Mouse (Mus musculus): ENCODE measurements at regions not wholly inside any gene's neighbourhood (a gene's known extent, or its start where the extent isn't known, plus 50 kb on each side); places are given as distances from the start of the nearest gene placed in this dataset.

- no peak for DNase-seq (ENCODE audit: low spot score)
- no peak overlapping the region for H3K4me2 ChIP-seq (ENCODE audit: low read depth, severe bottlenecking)
- 97% methylated on average over 1 of the region's 1 CpGs for WGBS
- no peak overlapping the region for H3K9ac ChIP-seq (ENCODE audit: low read length)
- H3K4me1 ChIP-seq (ENCODE audit: control insufficient read depth, insufficient read depth, low read length), result no peaks in the 10 kb centered on the region
- no peaks in the 10 kb centered on the region for H3K36me3 ChIP-seq (ENCODE audit: control insufficient read depth, insufficient read depth, low read length)
- no peaks in the 10 kb centered on the region for H3K9me3 ChIP-seq (ENCODE audit: control insufficient read depth, low read length)
- H3K4me3 ChIP-seq (ENCODE audit: low read depth, low read length), result no peak overlapping the region
- H3K27ac ChIP-seq (replicated peaks; ENCODE audit: low read depth, low read length), result no peak overlapping the region
- H3K27me3 ChIP-seq (ENCODE audit: control insufficient read depth, insufficient read depth, low read length), result no peaks in the 10 kb centered on the region
- ATAC-seq (ENCODE audit: insufficient number of reproducible peaks, low FRiP score, low TSS enrichment, low read depth), result no peak
Observed at GRCm38 (mm10) chr3:136531604-136532003, 138.3 kb upstream of the Ppp3ca start.

- DNase-seq (ENCODE audit: low spot score) (no peak), ATAC-seq (ENCODE audit: insufficient number of reproducible peaks, low FRiP score, low TSS enrichment, low read depth) (no peak)
- no peak overlapping the region for H3K4me3 ChIP-seq (ENCODE audit: low read depth, low read length)
- H3K27ac ChIP-seq (replicated peaks; ENCODE audit: low read depth, low read length), result no peak overlapping the region
- no peaks in the 10 kb centered on the region for H3K4me1 ChIP-seq (ENCODE audit: control insufficient read depth, insufficient read depth, low read length)
- no peak overlapping the region for H3K9ac ChIP-seq (ENCODE audit: low read length)
- H3K9me3 ChIP-seq (ENCODE audit: control insufficient read depth, low read length), result no peaks in the 10 kb centered on the region
- H3K27me3 ChIP-seq (ENCODE audit: control insufficient read depth, insufficient read depth, low read length), result no peaks in the 10 kb centered on the region
- no peaks in the 10 kb centered on the region for H3K36me3 ChIP-seq (ENCODE audit: control insufficient read depth, insufficient read depth, low read length)
- H3K4me2 ChIP-seq (ENCODE audit: low read depth, severe bottlenecking), result no peak overlapping the region
- 90% methylated on average over 2 of the region's 2 CpGs for WGBS
Observed at GRCm38 (mm10) chr3:136508575-136508974, 161.3 kb upstream of the Ppp3ca start.

GRCm38 (mm10) chr3:136507070-136507469, 162.9 kb upstream of the Ppp3ca start:
- DNase-seq (ENCODE audit: low spot score), result no peak
- Histone ChIP-seq H3K27ac (replicated peaks; ENCODE audit: low read depth, low read length) (no peak overlapping the region), H3K4me2 (ENCODE audit: low read depth, severe bottlenecking) (no peak overlapping the region), H3K36me3 (ENCODE audit: control insufficient read depth, insufficient read depth, low read length) (no peaks in the 10 kb centered on the region), H3K9me3 (ENCODE audit: control insufficient read depth, low read length) (no peaks in the 10 kb centered on the region), H3K9ac (ENCODE audit: low read length) (no peak overlapping the region), H3K4me1 (ENCODE audit: control insufficient read depth, insufficient read depth, low read length) (no peaks in the 10 kb centered on the region), H3K4me3 (ENCODE audit: low read depth, low read length) (no peak overlapping the region), H3K27me3 (ENCODE audit: control insufficient read depth, insufficient read depth, low read length) (no peaks in the 10 kb centered on the region)
- no peak for ATAC-seq (ENCODE audit: insufficient number of reproducible peaks, low FRiP score, low TSS enrichment, low read depth)
- 67% methylated on average over 7 of the region's 7 CpGs for WGBS

GRCm38 (mm10) chr3:136494831-136495230, 169.0 kb upstream of the Bank1 start:
- no peak overlapping the region for H3K4me2 ChIP-seq (ENCODE audit: low read depth, severe bottlenecking)
- H3K36me3 ChIP-seq (ENCODE audit: control insufficient read depth, insufficient read depth, low read length), result no peaks in the 10 kb centered on the region
- H3K4me3 ChIP-seq (ENCODE audit: low read depth, low read length), result no peak overlapping the region
- H3K9ac ChIP-seq (ENCODE audit: low read length), result no peak overlapping the region
- ATAC-seq (ENCODE audit: insufficient number of reproducible peaks, low FRiP score, low TSS enrichment, low read depth) (no peak), DNase-seq (ENCODE audit: low spot score) (no peak)
- H3K27ac ChIP-seq (replicated peaks; ENCODE audit: low read depth, low read length), result no peak overlapping the region
- H3K9me3 ChIP-seq (ENCODE audit: control insufficient read depth, low read length), result no peaks in the 10 kb centered on the region
- H3K27me3 ChIP-seq (ENCODE audit: control insufficient read depth, insufficient read depth, low read length), result no peaks in the 10 kb centered on the region
- no peaks in the 10 kb centered on the region for H3K4me1 ChIP-seq (ENCODE audit: control insufficient read depth, insufficient read depth, low read length)

GRCm38 (mm10) chr3:136491683-136492082, 165.8 kb upstream of the Bank1 start:
- 85% methylated on average over 2 of the region's 2 CpGs for WGBS
- DNase-seq (ENCODE audit: low spot score) (no peak), ATAC-seq (ENCODE audit: insufficient number of reproducible peaks, low FRiP score, low TSS enrichment, low read depth) (no peak)
- H3K36me3 ChIP-seq (ENCODE audit: control insufficient read depth, insufficient read depth, low read length), result no peaks in the 10 kb centered on the region
- H3K27ac ChIP-seq (replicated peaks; ENCODE audit: low read depth, low read length), result no peak overlapping the region
- H3K4me1 ChIP-seq (ENCODE audit: control insufficient read depth, insufficient read depth, low read length), result no peaks in the 10 kb centered on the region
- no peak overlapping the region for H3K4me2 ChIP-seq (ENCODE audit: low read depth, severe bottlenecking)
- no peak overlapping the region for H3K4me3 ChIP-seq (ENCODE audit: low read depth, low read length)
- no peaks in the 10 kb centered on the region for H3K9me3 ChIP-seq (ENCODE audit: control insufficient read depth, low read length)
- H3K27me3 ChIP-seq (ENCODE audit: control insufficient read depth, insufficient read depth, low read length), result no peaks in the 10 kb centered on the region
- no peak overlapping the region for H3K9ac ChIP-seq (ENCODE audit: low read length)

GRCm38 (mm10) chr3:136471693-136472092, 145.8 kb upstream of the Bank1 start:
- Histone ChIP-seq H3K4me2 (ENCODE audit: low read depth, severe bottlenecking) (no peak overlapping the region), H3K9me3 (ENCODE audit: control insufficient read depth, low read length) (no peaks in the 10 kb centered on the region), H3K4me1 (ENCODE audit: control insufficient read depth, insufficient read depth, low read length) (no peaks in the 10 kb centered on the region), H3K27ac (replicated peaks; ENCODE audit: low read depth, low read length) (no peak overlapping the region), H3K9ac (ENCODE audit: low read length) (no peak overlapping the region), H3K27me3 (ENCODE audit: control insufficient read depth, insufficient read depth, low read length) (no peaks in the 10 kb centered on the region), H3K4me3 (ENCODE audit: low read depth, low read length) (no peak overlapping the region), H3K36me3 (ENCODE audit: control insufficient read depth, insufficient read depth, low read length) (no peaks in the 10 kb centered on the region)
- DNase-seq (ENCODE audit: low spot score) (no peak), ATAC-seq (ENCODE audit: insufficient number of reproducible peaks, low FRiP score, low TSS enrichment, low read depth) (no peak)
- 90% methylated on average over 3 of the region's 3 CpGs for WGBS

GRCm38 (mm10) chr3:136462747-136463146, 136.9 kb upstream of the Bank1 start:
- H3K4me2 ChIP-seq (ENCODE audit: low read depth, severe bottlenecking), result no peak overlapping the region
- no peaks in the 10 kb centered on the region for H3K36me3 ChIP-seq (ENCODE audit: control insufficient read depth, insufficient read depth, low read length)
- H3K9me3 ChIP-seq (ENCODE audit: control insufficient read depth, low read length), result no peaks in the 10 kb centered on the region
- H3K4me3 ChIP-seq (ENCODE audit: low read depth, low read length), result no peak overlapping the region
- H3K9ac ChIP-seq (ENCODE audit: low read length), result no peak overlapping the region
- ATAC-seq (ENCODE audit: insufficient number of reproducible peaks, low FRiP score, low TSS enrichment, low read depth) (no peak), DNase-seq (ENCODE audit: low spot score) (no peak)
- no peak overlapping the region for H3K27ac ChIP-seq (replicated peaks; ENCODE audit: low read depth, low read length)
- H3K4me1 ChIP-seq (ENCODE audit: control insufficient read depth, insufficient read depth, low read length), result no peaks in the 10 kb centered on the region
- H3K27me3 ChIP-seq (ENCODE audit: control insufficient read depth, insufficient read depth, low read length), result no peaks in the 10 kb centered on the region
- 85% methylated on average over 3 of the region's 3 CpGs for WGBS

- no peak overlapping the region for H3K27ac ChIP-seq (replicated peaks; ENCODE audit: low read depth, low read length)
- H3K4me3 ChIP-seq (ENCODE audit: low read depth, low read length), result no peak overlapping the region
- 85% methylated on average over 10 of the region's 10 CpGs for WGBS
- H3K27me3 ChIP-seq (ENCODE audit: control insufficient read depth, insufficient read depth, low read length), result no peaks in the 10 kb centered on the region
- no peak overlapping the region for H3K9ac ChIP-seq (ENCODE audit: low read length)
- no peaks in the 10 kb centered on the region for H3K36me3 ChIP-seq (ENCODE audit: control insufficient read depth, insufficient read depth, low read length)
- no peak overlapping the region for H3K4me2 ChIP-seq (ENCODE audit: low read depth, severe bottlenecking)
- ATAC-seq (ENCODE audit: insufficient number of reproducible peaks, low FRiP score, low TSS enrichment, low read depth) (no peak), DNase-seq (ENCODE audit: low spot score) (no peak)
- no peaks in the 10 kb centered on the region for H3K9me3 ChIP-seq (ENCODE audit: control insufficient read depth, low read length)
- H3K4me1 ChIP-seq (ENCODE audit: control insufficient read depth, insufficient read depth, low read length), result no peaks in the 10 kb centered on the region
Observed at GRCm38 (mm10) chr3:136456471-136457117, 130.7 kb upstream of the Bank1 start.
